Mouse (Mus musculus): ENCODE measurements at regions not wholly inside any gene's neighbourhood (a gene's known extent, or its start where the extent isn't known, plus 50 kb on each side); places are given as distances from the start of the nearest gene placed in this dataset.

- no peak for TF ChIP-seq CTCF (conservative IDR thresholded peaks at IDR 0.05; ENCODE audit: low read length)
- no peak for TF ChIP-seq POU5F1 (IDR thresholded peaks at IDR 0.05; ENCODE audit: borderline replicate concordance, low read length)
Measured at GRCm38 (mm10) chr2:7826272-7826671, 316.9 kb upstream of the Celf2 start.

All from E14TG2a.4 (cell line).